Mouse (Mus musculus) stomach, embryonic 14.5 days (tissue): ENCODE measurements at regions not wholly inside any gene's neighbourhood (a gene's known extent, or its start where the extent isn't known, plus 50 kb on each side); places are given as distances from the start of the nearest gene placed in this dataset.

ENCODE experiments used
- ATAC-seq: fragments of 200-750 bp; cut with Nextera tagmentation; 2 replicates; pipeline ENCODE4 v1.8.0; 2017; ENCODE audit warnings: low read depth, moderate TSS enrichment; ENCODE audit not compliant: insufficient number of reproducible peaks, insufficient read depth, low FRiP score
- H3K27ac ChIP-seq: fragments of 300-500 bp; sonication (generic); 2 replicates; pipeline ENCODE4 v1.5.1; 2014; ENCODE audit warnings: mild to moderate bottlenecking, low read length, moderate library complexity, mixed read lengths
- H3K27me3 ChIP-seq: fragments of 300-500 bp; sonication (generic); 2 replicates; pipeline ENCODE4 v1.6.1; 2014; ENCODE audit warnings: low read length, control low read depth, mixed read lengths; ENCODE audit not compliant: control insufficient read depth, insufficient read depth
- H3K36me3 ChIP-seq: fragments of 300-500 bp; sonication (generic); 2 replicates; pipeline ENCODE4 v1.6.1; 2014; ENCODE audit warnings: mild to moderate bottlenecking, control low read depth, low read length, moderate library complexity, mixed read lengths; ENCODE audit not compliant: control insufficient read depth, insufficient read depth
- H3K4me1 ChIP-seq: fragments of 300-500 bp; sonication (generic); 2 replicates; pipeline ENCODE4 v1.6.1; 2014; ENCODE audit warnings: low read length, control low read depth, mixed read lengths; ENCODE audit not compliant: control insufficient read depth, insufficient read depth
- H3K4me2 ChIP-seq: fragments of 300-500 bp; sonication (generic); replicated peaks from 2 replicates; pipeline ENCODE4 v1.6.1; 2014; ENCODE audit warnings: low read depth, low read length, control low read depth
- H3K4me3 ChIP-seq: fragments of 300-500 bp; sonication (generic); 2 replicates; pipeline ENCODE4 v1.5.1; 2014; ENCODE audit warnings: low read depth, low read length, control low read depth
- H3K9ac ChIP-seq: fragments of 300-500 bp; sonication (generic); replicated peaks from 2 replicates; pipeline ENCODE4 v1.6.1; 2014; ENCODE audit warnings: low read depth, mild to moderate bottlenecking, control low read depth, low read length, moderate library complexity, mixed read lengths
- H3K9me3 ChIP-seq: fragments of 300-500 bp; sonication (generic); 2 replicates; pipeline ENCODE4 v1.6.1; 2016; ENCODE audit warnings: low read depth, low read length, control low read depth; ENCODE audit not compliant: control insufficient read depth
- WGBS: fragments of 180-500 bp; shearing (Covaris S2); extraction: QIAGEN DNeasy Blood & Tissue Kit; methylation state at CpG from one replicate; pipeline ENCODE4 v1.1.7; 2014; 5-methylcytosine and 5-hydroxymethylcytosine counted together

DNA sequence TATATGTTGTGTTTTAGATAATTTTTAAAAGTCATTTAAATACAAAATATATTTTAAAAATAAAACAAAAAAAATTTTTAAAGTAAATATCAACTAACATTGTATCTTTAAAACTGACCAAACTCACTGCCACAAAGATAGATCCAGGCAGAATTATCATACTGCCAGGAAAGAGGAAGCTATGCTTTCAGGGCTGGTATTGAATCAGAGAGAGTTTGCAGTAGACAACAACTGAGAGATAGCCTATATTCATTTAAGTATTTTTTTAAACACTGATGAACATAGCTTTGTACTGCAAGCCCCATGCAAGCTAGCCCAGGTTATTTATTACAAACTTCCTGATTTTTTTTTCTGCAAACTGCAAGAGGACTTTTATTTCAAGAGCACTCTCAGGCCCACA lies 142.0 kb upstream of the Arhgap18 start:
- no peak for ATAC-seq
- no peak overlapping the region for H3K9ac ChIP-seq
- H3K9me3 ChIP-seq, result no peaks in the 10 kb centered on the region
- H3K4me1 ChIP-seq, result no peaks in the 10 kb centered on the region
- no peak overlapping the region for H3K4me2 ChIP-seq
- no peak overlapping the region for H3K4me3 ChIP-seq
- no peak overlapping the region for H3K27ac ChIP-seq
- no peaks in the 10 kb centered on the region for H3K36me3 ChIP-seq
- no peaks in the 10 kb centered on the region for H3K27me3 ChIP-seq

DNA sequence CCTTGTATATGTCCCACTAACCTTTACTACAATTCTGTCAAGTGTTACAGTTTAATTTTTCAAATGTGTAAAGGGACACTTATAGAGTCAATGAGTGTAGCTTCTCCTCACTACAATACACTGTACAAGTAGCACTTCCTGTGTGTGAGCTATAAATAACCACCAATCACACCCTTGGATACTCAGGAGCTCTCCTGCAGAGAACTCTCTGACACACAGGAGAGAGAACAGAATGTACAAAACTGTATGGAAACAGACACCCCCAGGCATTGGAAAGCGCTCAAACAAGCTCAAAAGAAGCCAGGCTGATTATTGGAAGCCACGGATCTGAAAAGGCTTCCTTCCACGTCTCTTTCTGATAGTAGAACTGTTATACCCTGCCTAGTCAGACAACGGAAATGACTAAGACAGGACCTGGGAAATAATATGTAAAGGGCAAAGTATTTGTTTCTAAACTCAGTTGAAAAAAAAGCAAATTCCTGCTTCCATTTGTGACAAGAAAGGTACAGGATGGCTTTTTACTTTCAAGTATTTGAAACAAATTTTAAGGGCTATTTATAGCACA lies 122.9 kb upstream of the Arhgap18 start:
- no peak overlapping the region for H3K27ac ChIP-seq

GRCm38 (mm10) chr10:26632266-26632665 lies 121.0 kb upstream of the Arhgap18 start:
- H3K36me3 ChIP-seq, result no peaks in the 10 kb centered on the region
- no peak for ATAC-seq
- no peaks in the 10 kb centered on the region for H3K4me1 ChIP-seq
- H3K4me3 ChIP-seq, result no peak overlapping the region
- no peaks in the 10 kb centered on the region for H3K9me3 ChIP-seq
- 91% methylated on average over 5 of the region's 5 CpGs for WGBS
- no peak overlapping the region for H3K4me2 ChIP-seq
- H3K27me3 ChIP-seq, result no peaks in the 10 kb centered on the region
- no peak overlapping the region for H3K27ac ChIP-seq
- H3K9ac ChIP-seq, result no peak overlapping the region

More for the DNA sequence above, 122.9 kb upstream of the Arhgap18 start:
- WGBS, result 78% methylated on average over 4 of the region's 4 CpGs
- no peak overlapping the region for H3K9ac ChIP-seq
- H3K9me3 ChIP-seq, result no peaks in the 10 kb centered on the region
- ATAC-seq, result no peak
- no peak overlapping the region for H3K4me3 ChIP-seq
- H3K27me3 ChIP-seq, result no peaks in the 10 kb centered on the region
- no peaks in the 10 kb centered on the region for H3K36me3 ChIP-seq
- H3K4me1 ChIP-seq, result no peaks in the 10 kb centered on the region
- no peak overlapping the region for H3K4me2 ChIP-seq

DNA sequence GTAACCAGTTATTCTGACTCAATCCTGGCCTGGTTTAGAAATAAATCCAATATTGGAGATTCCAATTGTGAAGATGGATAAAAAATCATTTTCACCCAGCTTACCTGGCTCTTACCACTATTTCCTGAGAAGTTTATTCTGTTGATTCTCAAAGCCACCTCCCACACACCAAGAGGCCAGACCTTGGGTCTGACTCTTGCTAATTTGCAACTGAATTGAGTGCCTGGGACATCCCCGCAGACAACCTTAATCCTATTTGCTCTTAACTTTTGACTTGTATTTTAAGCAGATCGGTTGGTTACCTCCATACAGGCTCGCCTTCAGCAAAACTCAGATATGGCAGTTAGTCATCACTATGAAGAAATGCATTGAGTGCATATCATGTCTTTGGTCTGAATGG lies 115.8 kb upstream of the Arhgap18 start:
- no peak for ATAC-seq
- H3K27me3 ChIP-seq, result no peaks in the 10 kb centered on the region
- no peaks in the 10 kb centered on the region for H3K36me3 ChIP-seq
- H3K4me3 ChIP-seq, result no peak overlapping the region
- H3K9me3 ChIP-seq, result no peaks in the 10 kb centered on the region
- WGBS, result 61% methylated on average over 3 of the region's 3 CpGs
- H3K4me2 ChIP-seq, result no peak overlapping the region
- H3K4me1 ChIP-seq, result no peaks in the 10 kb centered on the region
- H3K27ac ChIP-seq, result no peak overlapping the region
- no peak overlapping the region for H3K9ac ChIP-seq

DNA sequence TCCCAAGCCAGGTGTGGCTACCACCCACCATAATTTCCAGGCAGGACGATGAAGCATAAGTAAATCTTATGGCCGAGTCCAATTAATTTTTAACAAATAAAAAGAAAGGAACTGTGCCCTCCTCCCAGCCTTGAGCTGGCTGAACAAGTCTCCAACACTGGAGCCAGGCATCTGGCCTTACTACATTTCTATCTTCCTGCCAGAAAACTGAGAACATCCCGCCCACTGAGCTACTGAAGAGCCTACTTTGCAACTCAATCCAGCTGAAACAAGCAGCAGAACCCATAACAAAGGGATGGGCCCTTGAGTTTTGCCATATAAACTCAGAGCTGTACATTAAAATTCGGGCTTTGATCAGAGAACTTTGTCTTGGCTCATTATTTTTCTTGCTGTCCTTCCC lies 115.2 kb upstream of the Arhgap18 start:
- Histone ChIP-seq H3K36me3 (no peaks in the 10 kb centered on the region), H3K4me2 (no peak overlapping the region), H3K27me3 (no peaks in the 10 kb centered on the region), H3K4me3 (no peak overlapping the region), H3K9me3 (no peaks in the 10 kb centered on the region), H3K27ac (no peak overlapping the region), H3K9ac (no peak overlapping the region), H3K4me1 (no peaks in the 10 kb centered on the region)
- WGBS, result 68% methylated on average over 4 of the region's 4 CpGs
- ATAC-seq, result no peak

DNA sequence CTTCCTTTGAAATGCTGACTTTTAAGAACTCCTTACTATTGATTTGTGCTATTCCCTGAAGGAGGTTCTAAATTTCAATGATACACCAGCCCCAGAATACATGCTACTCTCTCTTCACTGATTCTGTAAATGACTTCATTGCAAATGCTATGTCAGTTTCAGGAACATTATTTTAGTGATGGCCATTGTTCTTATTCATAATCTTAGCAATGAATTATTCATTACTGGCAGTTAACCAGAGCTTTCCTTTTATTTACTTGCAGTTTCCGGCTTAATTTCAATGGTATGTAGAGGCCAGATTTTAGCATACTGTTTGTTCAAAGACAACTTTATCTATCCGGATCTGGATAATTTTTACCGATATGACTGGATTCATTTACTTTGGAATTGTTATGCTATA lies 114.1 kb upstream of the Arhgap18 start:
- no peak for ATAC-seq
- H3K36me3 ChIP-seq, result no peaks in the 10 kb centered on the region
- 78% methylated on average over 3 of the region's 3 CpGs for WGBS
- no peak overlapping the region for H3K27ac ChIP-seq
- no peaks in the 10 kb centered on the region for H3K27me3 ChIP-seq
- H3K9me3 ChIP-seq, result no peaks in the 10 kb centered on the region
- H3K4me3 ChIP-seq, result no peak overlapping the region
- H3K4me1 ChIP-seq, result no peaks in the 10 kb centered on the region
- H3K4me2 ChIP-seq, result no peak overlapping the region
- H3K9ac ChIP-seq, result no peak overlapping the region

DNA sequence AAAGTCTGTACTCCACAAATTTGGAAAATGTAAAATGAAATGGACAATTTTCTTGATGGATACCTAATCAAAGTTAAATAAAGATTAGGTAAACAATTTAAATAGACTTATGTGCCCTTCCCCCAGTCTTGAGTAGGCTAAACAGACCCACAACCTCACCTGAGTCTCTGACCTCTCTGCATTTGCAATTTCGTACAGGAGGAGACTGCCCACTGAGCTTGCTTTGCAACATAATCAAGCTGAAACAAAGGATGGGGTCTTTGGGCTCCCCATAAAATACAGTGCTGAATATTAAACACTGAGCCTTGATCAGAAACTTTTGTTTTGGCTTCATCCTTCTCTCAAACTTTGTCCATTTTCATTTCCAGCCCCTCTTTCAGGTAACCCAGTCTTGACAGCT lies 100.1 kb upstream of the Arhgap18 start:
- no peak overlapping the region for H3K4me2 ChIP-seq
- H3K9me3 ChIP-seq, result no peaks in the 10 kb centered on the region
- WGBS, result 62% methylated on average over 1 of the region's 1 CpGs

DNA sequence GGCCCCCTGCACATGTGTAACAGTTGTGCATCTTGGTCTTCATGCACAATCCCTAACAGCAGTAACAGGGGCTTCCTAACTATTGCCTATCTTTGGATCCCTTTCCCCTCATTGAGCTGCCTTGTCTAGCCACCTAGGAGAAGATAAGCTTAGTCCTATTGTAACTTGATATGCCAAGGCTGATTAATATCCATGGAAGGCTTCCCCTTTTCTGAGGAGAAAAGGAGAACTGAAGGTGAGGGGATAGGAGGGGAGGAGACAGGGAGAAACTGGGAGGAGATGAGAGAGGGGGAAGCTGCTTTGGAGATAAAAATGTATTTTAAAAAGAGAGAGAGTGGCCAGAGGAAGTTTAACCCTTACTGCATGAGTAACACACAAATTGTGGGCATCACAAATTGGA lies 89.0 kb upstream of the Arhgap18 start:
- Histone ChIP-seq H3K9me3 (no peaks in the 10 kb centered on the region), H3K4me1 (no peaks in the 10 kb centered on the region), H3K4me2 (no peak overlapping the region), H3K27me3 (no peaks in the 10 kb centered on the region), H3K4me3 (no peak overlapping the region), H3K36me3 (no peaks in the 10 kb centered on the region), H3K27ac (no peak overlapping the region), H3K9ac (no peak overlapping the region)
- no peak for ATAC-seq

More for the DNA sequence above, 100.1 kb upstream of the Arhgap18 start:
- Histone ChIP-seq H3K9ac (no peak overlapping the region), H3K27ac (no peak overlapping the region), H3K4me1 (no peaks in the 10 kb centered on the region), H3K36me3 (no peaks in the 10 kb centered on the region), H3K4me3 (no peak overlapping the region), H3K27me3 (no peaks in the 10 kb centered on the region)
- no peak for ATAC-seq

DNA sequence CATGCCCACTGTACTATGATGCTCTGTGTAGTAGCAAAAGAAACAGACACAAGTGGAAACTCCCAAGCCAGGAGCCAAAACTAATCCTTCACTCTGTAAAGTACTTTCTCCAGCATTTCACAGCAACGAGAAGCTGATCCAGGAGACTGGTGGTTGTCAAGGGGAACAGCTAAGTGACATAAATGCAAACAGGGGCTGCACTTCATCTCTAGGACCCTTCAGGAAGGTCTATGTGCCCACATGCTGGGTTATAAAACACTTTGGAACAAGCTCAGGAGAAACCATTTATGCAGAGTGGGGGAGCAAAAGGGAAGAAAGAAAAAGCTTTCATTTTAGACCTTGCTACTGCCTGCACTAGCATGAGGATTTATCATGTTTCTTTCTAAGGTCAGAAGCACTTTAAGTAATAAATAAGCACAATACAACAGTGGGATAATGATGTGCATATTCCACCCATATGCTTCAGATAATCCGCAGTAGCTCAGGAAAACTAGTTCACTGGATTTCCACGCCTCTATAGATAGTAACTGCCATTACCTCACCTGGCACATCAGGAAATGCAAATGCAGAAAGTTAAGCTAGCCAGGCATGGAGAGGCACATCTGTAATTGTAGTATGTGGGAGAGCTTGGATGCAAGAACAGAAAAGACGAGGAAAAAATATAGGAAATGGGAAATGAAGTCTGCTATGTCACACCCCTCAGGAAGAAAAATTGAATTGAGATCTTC lies 73.6 kb upstream of the Arhgap18 start:
- Histone ChIP-seq H3K27me3 (no peaks in the 10 kb centered on the region), H3K4me2 (no peak overlapping the region), H3K4me1 (no peaks in the 10 kb centered on the region), H3K4me3 (no peak overlapping the region), H3K9me3 (no peaks in the 10 kb centered on the region), H3K27ac (no peak overlapping the region), H3K36me3 (no peaks in the 10 kb centered on the region), H3K9ac (no peak overlapping the region)
- WGBS, result 60% methylated on average over 4 of the region's 4 CpGs
- no peak for ATAC-seq
